Mouse (Mus musculus) 3T3-L1 (cell line): ENCODE measurements around the gene Cdkn2d.
A peak's percentile ranks its signal among the peaks of the same experiment; 100 is the strongest.
"Not testable (repeated sequence)": the region's sequence is repeated elsewhere in the genome, so short reads cannot be mapped to it uniquely, and the experiment has no call there.

Source experiments
- DNase-seq: peaks from one replicate; pipeline ENCODE4 v3.0.0-alpha.2; 2015; ENCODE audit warnings: low read depth, low spot score

Gene Cdkn2d

GRCm38 (mm10) chr9:21291022-21291787 lies at the start of gene Cdkn2d:
TSS of gene Cdkn2d (minus strand) at chr9:21291407.
- DNase-seq, result peak; percentile 100

GRCm38 (mm10) chr9:21340411-21340810 lies 49.2 kb upstream of the Cdkn2d start:
- DNase-seq, result peak; percentile 25

- DNase-seq, result no peak
These were observed 46.4 kb upstream of the Cdkn2d start for GRCm38 (mm10) chr9:21337652-21338051.

GRCm38 (mm10) chr9:21336491-21336890 lies 45.3 kb upstream of the Cdkn2d start:
- DNase-seq, result no peak

- no peak for DNase-seq
These were observed 44.2 kb upstream of the Cdkn2d start for GRCm38 (mm10) chr9:21335391-21335790.

GRCm38 (mm10) chr9:21334747-21335146 lies 43.5 kb upstream of the Cdkn2d start:
- no peak for DNase-seq

- peak; percentile 78 for DNase-seq
These were observed 42.3 kb upstream of the Cdkn2d start for GRCm38 (mm10) chr9:21333523-21333922.

- peak; percentile 68 for DNase-seq
These were observed 41.2 kb upstream of the Cdkn2d start for GRCm38 (mm10) chr9:21332161-21333061.

- DNase-seq, result peak; percentile 26
These were observed 40.3 kb upstream of the Cdkn2d start for GRCm38 (mm10) chr9:21331365-21332140.

- no peak for DNase-seq
These were observed 38.6 kb upstream of the Cdkn2d start for GRCm38 (mm10) chr9:21329699-21330289.

- no peak for DNase-seq
These were observed 37.8 kb upstream of the Cdkn2d start for GRCm38 (mm10) chr9:21329041-21329440.

GRCm38 (mm10) chr9:21328041-21328440 lies 36.8 kb upstream of the Cdkn2d start:
- DNase-seq, result no peak

GRCm38 (mm10) chr9:21327569-21327968 lies 36.4 kb upstream of the Cdkn2d start:
- no peak for DNase-seq

GRCm38 (mm10) chr9:21324269-21324668 lies 33.1 kb upstream of the Cdkn2d start:
- DNase-seq, result no peak

- DNase-seq, result not testable (repeated sequence)
These were observed 31.7 kb upstream of the Cdkn2d start for GRCm38 (mm10) chr9:21322917-21323297.

- DNase-seq, result no peak
These were observed 31.2 kb upstream of the Cdkn2d start for GRCm38 (mm10) chr9:21322211-21322916.

- DNase-seq, result peak; percentile 51
These were observed 30.3 kb upstream of the Cdkn2d start for GRCm38 (mm10) chr9:21321513-21321835.

GRCm38 (mm10) chr9:21320619-21321512 lies 29.7 kb upstream of the Cdkn2d start, which contains the start of gene Slc44a2:
TSS of gene Slc44a2 (plus strand) at chr9:21320698.
- peak; percentile 68 for DNase-seq

- DNase-seq, result no peak
These were observed 29.0 kb upstream of the Cdkn2d start for GRCm38 (mm10) chr9:21320280-21320618.

GRCm38 (mm10) chr9:21319503-21319902 lies 28.3 kb upstream of the Cdkn2d start:
- no peak for DNase-seq
